Mouse (Mus musculus) kidney, adult 2 months (tissue): Measurements from ENCODE around the gene Cabp2.

ENCODE experiments used
- CTCF ChIP-seq: fragments of 200-500 bp; conservative IDR thresholded peaks from 2 replicates; pipeline ENCODE4 v1.5.1; 2011; ENCODE audit warnings: low read depth, mild to moderate bottlenecking, control low read depth, low read length, moderate library complexity, mixed read lengths; ENCODE audit not compliant: insufficient read depth, insufficient read length
- POLR2A ChIP-seq: fragments of 200-500 bp; IDR thresholded peaks from one replicate; pipeline ENCODE4 v1.6.1; 2011; ENCODE audit warnings: low read depth, low read length, control low read depth

GRCm38 (mm10) chr19:4032668-4033067, 48.7 kb upstream of the Cabp2 start:
- TF ChIP-seq POLR2A, result no peak
- no peak for TF ChIP-seq CTCF
